Mouse (Mus musculus): ENCODE measurements around the gene Adtrp.

The Adtrp gene

GRCm38 (mm10) chr13:41827581-41827980 lies 19.9 kb downstream of the Adtrp start:
- DNase-seq = peak; percentile 34

GRCm38 (mm10) chr13:41825379-41825966 lies 22.0 kb downstream of the Adtrp start:
- no peak for DNase-seq

GRCm38 (mm10) chr13:41823077-41823476 lies 24.4 kb downstream of the Adtrp start:
- no peak for DNase-seq

- DNase-seq = no peak
Measured at GRCm38 (mm10) chr13:41822617-41823016, 24.9 kb downstream of the Adtrp start.

- no peak for DNase-seq
Measured at GRCm38 (mm10) chr13:41822091-41822490, 25.4 kb downstream of the Adtrp start.

GRCm38 (mm10) chr13:41820947-41821346 lies 26.5 kb downstream of the Adtrp start:
- no peak for DNase-seq

- no peak for DNase-seq
Measured at GRCm38 (mm10) chr13:41819918-41820317, 27.6 kb downstream of the Adtrp start.

- no peak for DNase-seq
Measured at GRCm38 (mm10) chr13:41819484-41819883, 28.0 kb downstream of the Adtrp start.

GRCm38 (mm10) chr13:41817583-41817982 lies 29.9 kb downstream of the Adtrp start:
- DNase-seq = peak; percentile 84

GRCm38 (mm10) chr13:41816643-41817042 lies 30.8 kb downstream of the Adtrp start:
- DNase-seq = no peak

GRCm38 (mm10) chr13:41810776-41811175 lies 36.7 kb downstream of the Adtrp start:
- DNase-seq = no peak

- no peak for DNase-seq
Measured at GRCm38 (mm10) chr13:41807815-41808214, 39.7 kb downstream of the Adtrp start.

GRCm38 (mm10) chr13:41807300-41807699 lies 40.2 kb downstream of the Adtrp start:
- DNase-seq = no peak

- no peak for DNase-seq
Measured at GRCm38 (mm10) chr13:41805138-41805820, 42.2 kb downstream of the Adtrp start.

- DNase-seq = no peak
Measured at GRCm38 (mm10) chr13:41803656-41804265, 43.7 kb downstream of the Adtrp start.

- no peak for DNase-seq
Measured at GRCm38 (mm10) chr13:41801177-41801636, 46.3 kb downstream of the Adtrp start.

- DNase-seq = no peak
Measured at GRCm38 (mm10) chr13:41792849-41793248, 54.6 kb downstream of the Adtrp start.

- DNase-seq = no peak
Measured at GRCm38 (mm10) chr13:41787863-41788536, 59.5 kb downstream of the Adtrp start.

- no peak for DNase-seq
Measured at GRCm38 (mm10) chr13:41786640-41787039, 60.8 kb downstream of the Adtrp start.

- no peak for DNase-seq
Measured at GRCm38 (mm10) chr13:41784889-41785701, 62.4 kb downstream of the Adtrp start.

GRCm38 (mm10) chr13:41780296-41780695 lies 67.2 kb downstream of the Adtrp start:
- no peak for DNase-seq

- DNase-seq = no peak
Measured at GRCm38 (mm10) chr13:41779603-41780180, 67.8 kb downstream of the Adtrp start.

Measured in kidney, adult 9 months (tissue).